Mouse (Mus musculus) embryonic fibroblast, embryonic 13.5 days (primary cell): Measurements from ENCODE around the gene Aldh1a3. TPM values are rescaled to one million over a fixed set of nuclear protein-coding genes. Genes with fewer than 3 reads are reported as not detected.

Experiments used
- H3K27ac ChIP-seq: 2 replicates; pipeline ENCODE4 v1.5.1; 2012; ENCODE audit warnings: low read length, control low read depth, inconsistent platforms; ENCODE audit not compliant: insufficient read depth
- H3K4me1 ChIP-seq: 2 replicates; pipeline ENCODE4 v1.6.1; 2011; ENCODE audit warnings: low read length; ENCODE audit not compliant: control insufficient read depth, insufficient read depth
- H3K4me3 ChIP-seq: 2 replicates; pipeline ENCODE4 v1.5.1; 2011; ENCODE audit warnings: mild to moderate bottlenecking, control low read depth, low read length; ENCODE audit not compliant: insufficient read depth
- CTCF ChIP-seq: IDR thresholded peaks from 2 replicates; pipeline ENCODE4 v1.5.1; 2011; ENCODE audit warnings: mild to moderate bottlenecking, control low read depth, low read length, moderate library complexity, borderline replicate concordance; ENCODE audit not compliant: insufficient read depth
- POLR2A ChIP-seq: IDR thresholded peaks from 2 replicates; pipeline ENCODE4 v1.6.1; 2011; ENCODE audit warnings: low read depth, mild to moderate bottlenecking, control low read depth, low read length, moderate library complexity
- polyA plus RNA-seq: library from polyadenylated mRNA; stranded (reverse); fragments of >200 nt; gene quantifications from 2 replicates; pipeline ENCODE4 v1.2.4, GENCODE M21; 2011; ENCODE audit warnings: low read depth; ENCODE audit not compliant: missing spikeins, insufficient read length

The Aldh1a3 gene
- polyA plus RNA-seq, 1 experiment = 3.5 TPM

DNA sequence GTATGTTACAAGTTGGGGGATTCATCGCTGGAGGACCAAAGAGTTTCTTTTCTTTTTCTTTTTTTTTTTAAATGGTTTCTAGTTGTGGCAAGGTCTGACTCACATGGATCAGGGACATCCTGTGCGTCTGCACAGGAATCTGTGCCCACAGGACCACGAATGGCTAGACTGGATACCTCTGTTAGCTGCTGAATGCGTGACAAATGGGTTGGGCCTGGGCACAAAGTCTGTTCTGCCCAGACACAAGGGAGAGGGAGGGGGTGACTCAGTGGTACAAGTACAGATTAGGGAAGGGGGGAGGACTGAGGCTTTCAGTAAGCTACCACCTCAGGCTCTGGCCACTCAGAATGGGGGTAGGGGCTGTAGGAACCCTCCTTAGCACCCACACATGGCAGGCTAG, 51.6 kb downstream of the Aldh1a3 start:
- H3K4me1 ChIP-seq = peaks cover 19% of the 10 kb centered on the region
- TF ChIP-seq POLR2A (no peak), CTCF (no peak)
- H3K27ac ChIP-seq = peak overlapping the region; percentile 94
- no peak overlapping the region for H3K4me3 ChIP-seq

DNA sequence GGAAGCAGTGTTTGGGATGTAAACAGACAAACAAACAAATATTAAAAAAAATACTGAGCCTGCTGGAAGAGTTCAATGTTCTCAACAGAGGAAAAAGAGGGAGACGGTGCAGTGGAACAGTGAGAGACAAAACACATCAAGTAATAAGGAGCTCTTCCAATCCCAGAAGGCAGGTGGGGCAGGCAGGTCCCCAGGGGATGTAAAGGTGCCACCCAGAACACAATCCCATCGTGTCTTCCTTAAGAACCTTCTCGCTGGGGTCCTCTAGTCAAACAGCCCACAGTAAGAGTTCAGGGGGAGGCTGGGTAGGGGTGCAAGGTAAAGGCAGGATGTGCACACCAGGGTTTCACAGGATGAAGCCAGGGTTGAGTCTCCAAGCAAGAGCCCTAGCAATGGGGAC, 53.9 kb downstream of the Aldh1a3 start:
- no peak overlapping the region for H3K27ac ChIP-seq
- TF ChIP-seq POLR2A = no peak
- no peak for TF ChIP-seq CTCF
- H3K4me1 ChIP-seq = peaks cover 31% of the 10 kb centered on the region
- no peak overlapping the region for H3K4me3 ChIP-seq

DNA sequence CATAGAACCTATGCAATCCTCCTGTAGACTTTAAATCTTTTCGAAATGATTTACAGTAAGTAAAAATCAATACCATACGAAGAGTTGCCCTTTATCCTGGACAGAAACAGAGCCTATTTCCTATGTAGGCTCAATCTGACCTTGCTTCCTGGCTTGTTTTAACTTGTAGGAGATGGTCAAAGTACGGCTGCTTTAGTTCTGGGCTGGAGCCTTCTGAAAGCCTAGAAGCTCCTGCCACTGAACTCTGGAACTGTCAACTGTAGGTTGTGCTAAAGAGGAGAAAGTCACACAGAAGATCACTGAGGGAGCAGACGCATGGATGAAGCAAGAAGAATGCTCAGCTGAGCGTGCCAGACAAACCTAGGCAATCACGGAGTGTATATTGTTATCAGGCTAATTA, 56.3 kb downstream of the Aldh1a3 start:
- Histone ChIP-seq H3K4me3 (no peak overlapping the region), H3K27ac (peak overlapping the region; percentile 96), H3K4me1 (peaks cover 31% of the 10 kb centered on the region)
- TF ChIP-seq CTCF (no peak), POLR2A (no peak)

DNA sequence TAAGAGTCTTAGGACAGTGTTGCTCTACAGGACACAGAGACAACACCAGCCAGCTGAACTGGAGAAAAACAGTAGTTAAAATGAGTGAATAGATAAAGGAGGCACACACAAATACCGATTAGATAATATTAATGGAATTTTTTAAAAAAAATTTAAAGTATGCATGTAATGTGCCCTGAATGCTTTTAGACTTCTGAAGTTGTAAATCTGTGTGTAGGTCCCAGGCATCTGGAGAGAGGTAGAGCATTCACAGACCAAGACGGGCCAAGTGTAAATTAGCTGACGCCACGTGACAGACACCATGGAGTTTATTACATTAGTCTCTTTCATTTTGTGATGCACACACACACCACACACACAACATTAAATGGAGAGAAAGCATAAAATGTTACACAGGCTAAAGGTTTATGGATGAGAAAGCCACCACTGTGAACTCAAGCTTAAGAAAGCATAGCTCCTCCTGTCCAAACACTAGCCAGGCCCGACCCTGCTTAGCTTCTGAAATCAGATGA, 57.3 kb downstream of the Aldh1a3 start:
- no peak for TF ChIP-seq POLR2A
- no peak for TF ChIP-seq CTCF
- H3K4me1 ChIP-seq = peaks cover 28% of the 10 kb centered on the region
- peak overlapping the region; percentile 96 for H3K27ac ChIP-seq
- no peak overlapping the region for H3K4me3 ChIP-seq

DNA sequence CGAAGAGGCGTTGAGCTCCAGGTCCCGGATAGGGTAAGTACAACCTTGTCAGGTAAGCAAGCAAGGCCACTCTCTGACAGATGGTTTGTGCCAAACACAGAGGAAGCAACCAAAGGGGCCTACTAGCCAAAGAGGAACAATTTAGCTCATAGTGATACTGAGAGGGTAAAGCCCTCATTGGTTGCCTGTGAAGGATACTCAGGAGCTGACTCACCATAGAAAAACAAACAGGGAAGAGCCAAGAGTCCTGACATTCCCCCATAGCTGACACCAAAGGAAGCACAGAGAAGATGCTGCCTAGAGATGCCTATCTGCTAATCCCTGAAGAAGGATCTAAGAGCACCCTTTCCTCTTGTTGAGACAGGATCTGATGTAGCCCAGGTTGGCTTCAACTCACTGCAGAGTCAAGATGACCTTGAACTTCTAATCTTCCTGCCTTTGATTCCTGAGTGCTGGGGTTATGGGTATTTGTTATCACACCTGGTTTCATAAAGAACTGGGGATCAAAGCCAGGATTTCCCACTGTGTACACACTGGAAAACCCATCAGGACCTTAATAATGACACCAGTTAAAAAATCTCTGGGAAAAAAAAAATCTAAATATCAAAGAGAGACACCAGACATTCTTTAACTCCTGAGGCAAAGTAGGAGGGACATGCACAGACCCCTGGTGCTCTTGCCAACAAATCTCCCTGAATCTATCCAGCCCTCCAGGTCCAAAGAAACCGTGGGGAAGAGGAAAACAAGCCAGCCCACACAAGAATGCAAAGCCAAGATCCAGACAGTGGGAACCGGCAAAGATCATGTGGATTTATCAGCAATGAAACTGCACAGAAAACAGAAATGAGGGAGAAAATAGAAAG, 58.0 kb downstream of the Aldh1a3 start:
- Histone ChIP-seq H3K27ac (peak overlapping the region; percentile 96), H3K4me1 (peaks cover 28% of the 10 kb centered on the region), H3K4me3 (no peak overlapping the region)
- TF ChIP-seq POLR2A (0 out of 2 replicates have a peak, but pooled peaks have one; percentile 44), CTCF (no peak)

DNA sequence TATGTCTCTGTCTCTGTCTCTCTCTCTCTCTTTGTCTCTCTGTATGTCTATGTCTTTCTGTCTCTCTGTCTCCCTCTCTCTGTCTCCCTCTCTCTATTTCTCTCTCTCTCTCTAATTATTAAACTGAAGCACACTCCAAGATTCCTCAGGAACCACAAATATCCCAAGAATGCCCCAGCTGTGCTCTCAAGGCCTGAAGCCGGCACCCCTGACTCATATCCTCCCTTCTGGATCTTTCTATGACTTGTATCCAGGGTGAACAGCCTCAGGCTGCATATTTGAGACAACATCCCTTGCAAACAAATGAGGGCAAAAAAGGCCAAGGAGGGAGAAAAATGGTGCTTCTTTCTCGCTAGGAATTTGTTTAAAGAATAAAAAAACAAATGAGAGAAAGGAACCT, 61.4 kb downstream of the Aldh1a3 start, which contains the start of gene Gm10974:
Gene Gm10974 (plus strand): TSS at position 2 of the 400 bp plus-strand sequence.
- TF ChIP-seq CTCF = no peak
- no peak for TF ChIP-seq POLR2A
- H3K27ac ChIP-seq = peak within 1 kb of the TSS; percentile 100
- H3K4me3 ChIP-seq = no peak within 1 kb of the TSS
- peaks cover 25% of the 10 kb centered on the region for H3K4me1 ChIP-seq

DNA sequence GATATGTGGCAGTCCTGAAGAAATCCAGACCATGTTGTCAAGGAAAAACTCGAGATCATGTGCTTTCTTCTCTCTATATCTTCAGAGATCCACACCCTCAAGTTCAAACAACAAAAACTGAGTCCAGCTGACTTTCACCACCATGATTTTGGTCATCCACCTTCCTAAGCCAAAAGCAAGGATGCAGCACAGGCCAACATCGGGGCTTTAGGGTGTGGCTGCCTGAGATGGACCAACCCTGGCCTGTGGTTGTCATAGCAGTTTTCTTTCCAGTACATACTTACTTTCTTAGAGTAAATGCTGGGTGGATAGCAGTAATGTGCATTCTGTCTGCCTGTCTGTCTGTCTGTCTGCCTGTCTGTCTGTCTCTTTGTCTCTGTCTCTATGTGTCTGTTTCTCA, 61.9 kb downstream of the Aldh1a3 start:
- Histone ChIP-seq H3K27ac (peak overlapping the region; percentile 100), H3K4me1 (peaks cover 24% of the 10 kb centered on the region), H3K4me3 (no peak overlapping the region)
- TF ChIP-seq POLR2A = no peak

DNA sequence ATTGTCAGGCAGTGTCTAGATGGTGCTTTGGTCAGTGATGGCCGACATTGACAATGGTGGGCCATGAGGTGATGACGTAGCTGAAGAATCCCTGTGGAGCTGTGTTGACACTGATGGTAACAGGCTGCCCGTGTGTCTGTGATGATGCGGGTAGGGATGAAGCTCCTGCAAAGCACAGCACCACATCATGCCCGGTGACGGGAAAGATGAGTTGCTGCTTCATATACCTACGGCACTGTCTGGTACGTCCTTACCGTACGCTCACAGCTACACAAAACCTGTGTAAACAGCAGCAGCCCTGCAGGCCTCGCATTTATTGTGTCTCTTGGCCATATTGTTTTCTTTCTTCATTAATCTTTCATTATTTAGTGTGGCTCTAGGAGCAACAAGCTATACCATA, 62.8 kb downstream of the Aldh1a3 start:
- TF ChIP-seq CTCF (no peak), POLR2A (no peak)
- H3K4me3 ChIP-seq = no peak overlapping the region
- peaks cover 18% of the 10 kb centered on the region for H3K4me1 ChIP-seq
- H3K27ac ChIP-seq = no peak overlapping the region

DNA sequence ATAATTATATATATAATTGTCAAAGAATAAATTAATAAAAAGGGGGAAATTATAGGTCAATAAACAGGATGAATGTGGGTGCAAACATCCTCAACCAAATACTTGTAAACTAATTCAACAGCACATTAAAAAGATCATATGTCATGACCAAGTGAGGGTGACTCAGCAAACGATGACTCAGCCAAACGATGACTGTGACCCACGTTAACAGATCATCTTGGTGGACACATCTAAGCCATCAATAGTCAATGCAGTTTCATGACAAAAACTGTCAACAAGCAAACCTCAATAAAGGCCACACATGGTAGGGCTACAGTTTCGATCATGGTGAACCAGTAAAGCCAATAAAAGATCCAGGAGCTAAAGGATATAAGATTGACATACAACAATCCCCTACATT, 68.3 kb downstream of the Aldh1a3 start:
- Histone ChIP-seq H3K4me3 (no peak overlapping the region), H3K4me1 (no peaks in the 10 kb centered on the region), H3K27ac (no peak overlapping the region)
- no peak for TF ChIP-seq POLR2A

DNA sequence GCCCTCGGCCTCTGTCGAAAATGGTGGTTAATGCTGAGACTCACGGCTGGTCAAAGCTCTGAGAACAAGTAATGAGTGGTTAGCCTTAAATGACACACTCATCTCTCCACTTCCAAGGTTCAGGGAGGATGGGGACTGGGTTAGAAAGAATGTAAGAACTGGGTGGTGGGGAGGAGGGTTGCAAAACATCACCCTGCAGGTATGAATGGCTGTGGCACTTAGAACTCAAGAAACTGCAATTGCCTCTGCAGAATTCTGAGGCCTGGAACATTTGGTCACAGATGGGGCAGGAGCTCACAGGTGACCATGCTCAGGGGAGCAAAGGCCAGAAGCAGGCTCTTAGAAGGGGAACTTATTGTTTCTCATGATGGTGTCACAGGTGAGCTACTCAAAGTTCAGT, 68.9 kb downstream of the Aldh1a3 start:
- TF ChIP-seq POLR2A (no peak), CTCF (no peak)
- H3K27ac ChIP-seq = no peak overlapping the region
- H3K4me3 ChIP-seq = no peak overlapping the region
- no peaks in the 10 kb centered on the region for H3K4me1 ChIP-seq
